Mouse (Mus musculus) brain, adult 2 months (tissue): ENCODE data around the gene Atrnl1.
A peak's percentile ranks its signal among the peaks of the same experiment; 100 is the strongest.

Experiments
- DNase-seq: peaks from one replicate; pipeline ENCODE4 v3.0.0; 2011; ENCODE audit warnings: low read depth, low spot score

Atrnl1 gene

DNA sequence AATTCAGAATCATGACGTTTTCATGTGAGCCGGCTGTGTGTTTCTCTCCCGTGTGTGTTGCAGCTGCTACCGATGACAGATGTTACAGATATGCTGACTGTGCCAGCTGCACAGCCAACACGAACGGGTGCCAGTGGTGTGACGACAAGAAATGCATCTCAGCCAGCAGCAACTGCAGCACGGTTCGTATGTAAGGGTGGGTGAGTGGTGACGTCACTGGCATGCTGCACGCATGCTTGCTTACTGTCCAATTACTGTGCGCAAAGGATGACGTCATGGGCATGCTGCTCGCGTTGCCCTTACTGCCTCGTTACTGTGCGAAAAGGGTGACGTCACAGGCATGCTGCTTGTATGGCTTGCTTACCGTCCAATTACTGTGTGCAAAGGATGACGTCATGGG lies 75.8 kb downstream of the Atrnl1 start:
- peak; percentile 70 for DNase-seq

GRCm38 (mm10) chr19:57692566-57692965 lies 81.7 kb downstream of the Atrnl1 start:
- DNase-seq = no peak

- peak; percentile 64 for DNase-seq
Measured at GRCm38 (mm10) chr19:57696781-57697180, 85.9 kb downstream of the Atrnl1 start.

DNA sequence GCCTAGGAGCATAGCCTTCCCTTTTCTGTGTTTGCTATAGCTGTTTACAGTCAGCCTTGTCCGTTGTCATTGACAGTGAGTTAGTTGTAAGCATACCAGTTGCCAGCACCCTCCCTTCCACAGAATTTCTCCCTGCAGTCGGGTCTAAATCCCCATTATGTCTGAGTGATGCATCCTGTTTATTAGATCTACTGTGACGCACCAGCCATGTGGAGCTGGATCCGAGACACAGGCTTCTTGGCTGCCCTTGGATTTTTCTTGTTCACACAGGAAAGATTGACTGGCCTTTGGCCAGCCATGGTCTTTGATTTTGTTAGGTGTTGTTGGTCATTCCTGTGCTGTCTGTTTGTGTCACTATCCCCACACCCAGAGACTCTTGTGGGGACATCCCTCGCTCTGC lies 102.3 kb downstream of the Atrnl1 start:
- DNase-seq = peak; percentile 13

DNA sequence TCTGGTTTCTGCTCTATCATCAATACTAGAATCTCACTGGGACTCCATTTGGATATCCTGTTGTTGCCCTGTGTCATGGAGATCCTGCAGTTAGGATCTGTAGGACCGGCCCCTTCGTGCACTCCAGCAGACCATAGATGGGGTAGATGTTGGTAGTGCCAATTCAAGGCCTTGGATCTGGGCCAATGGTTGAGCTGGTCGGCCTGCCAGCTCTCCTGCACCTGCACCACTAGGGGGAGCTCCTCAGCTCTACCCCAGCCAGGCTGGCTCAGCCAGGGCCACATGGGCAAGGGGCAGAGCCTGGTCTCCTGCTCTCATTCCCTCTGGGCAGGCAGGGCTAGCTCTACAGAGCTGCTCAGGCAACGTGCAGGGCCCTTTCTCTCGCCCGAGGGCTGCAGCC lies 114.1 kb downstream of the Atrnl1 start:
- DNase-seq = peak; percentile 27

- no peak for DNase-seq
Measured at GRCm38 (mm10) chr19:57725326-57725725, 114.5 kb downstream of the Atrnl1 start.

GRCm38 (mm10) chr19:57727009-57727408 lies 116.2 kb downstream of the Atrnl1 start:
- no peak for DNase-seq

GRCm38 (mm10) chr19:57737475-57737874 lies 126.6 kb downstream of the Atrnl1 start:
- no peak for DNase-seq

- DNase-seq = peak; percentile 66
Measured at GRCm38 (mm10) chr19:57745579-57745978, 134.7 kb downstream of the Atrnl1 start.

DNA sequence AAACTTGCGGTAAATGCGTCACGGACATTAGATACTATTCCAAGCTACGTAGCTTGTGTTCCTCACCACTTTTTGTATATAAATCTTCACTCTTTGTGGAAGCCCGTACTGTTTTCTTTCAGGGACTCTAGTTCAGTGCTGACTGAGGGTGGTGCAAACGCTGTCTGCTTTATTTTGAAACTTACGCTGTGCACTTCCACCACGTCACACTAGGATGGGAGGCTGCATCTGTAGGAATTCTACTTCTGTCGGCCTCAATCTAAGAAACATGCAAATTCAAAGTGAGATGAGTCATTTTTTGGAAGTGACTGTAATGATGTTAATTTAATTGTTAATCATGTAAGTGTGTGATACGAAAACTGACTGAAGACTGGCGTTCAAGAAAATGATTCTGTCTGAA lies 135.7 kb downstream of the Atrnl1 start:
- DNase-seq = peak; percentile 35

- DNase-seq = no peak
Measured at GRCm38 (mm10) chr19:57752189-57752588, 141.4 kb downstream of the Atrnl1 start.

DNA sequence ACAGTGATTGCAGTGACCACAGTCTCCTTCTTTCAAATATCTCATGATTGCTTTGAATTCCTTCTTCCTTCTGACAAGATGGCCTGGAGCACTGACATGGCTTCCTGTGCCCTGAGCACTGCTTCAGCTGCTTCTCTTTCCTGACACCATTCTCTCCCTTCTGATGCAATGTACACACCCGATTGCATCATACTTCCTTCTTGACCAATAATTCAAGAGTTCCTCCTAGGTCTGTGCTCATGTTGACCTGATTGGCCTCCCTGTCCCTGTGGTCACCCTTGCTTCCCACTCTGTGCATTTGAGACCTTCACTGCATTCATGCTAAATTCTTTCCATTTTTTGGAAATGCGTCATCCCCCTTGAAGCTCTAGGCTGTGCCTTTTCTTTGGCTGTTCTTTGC lies 151.7 kb downstream of the Atrnl1 start:
- DNase-seq = no peak

DNA sequence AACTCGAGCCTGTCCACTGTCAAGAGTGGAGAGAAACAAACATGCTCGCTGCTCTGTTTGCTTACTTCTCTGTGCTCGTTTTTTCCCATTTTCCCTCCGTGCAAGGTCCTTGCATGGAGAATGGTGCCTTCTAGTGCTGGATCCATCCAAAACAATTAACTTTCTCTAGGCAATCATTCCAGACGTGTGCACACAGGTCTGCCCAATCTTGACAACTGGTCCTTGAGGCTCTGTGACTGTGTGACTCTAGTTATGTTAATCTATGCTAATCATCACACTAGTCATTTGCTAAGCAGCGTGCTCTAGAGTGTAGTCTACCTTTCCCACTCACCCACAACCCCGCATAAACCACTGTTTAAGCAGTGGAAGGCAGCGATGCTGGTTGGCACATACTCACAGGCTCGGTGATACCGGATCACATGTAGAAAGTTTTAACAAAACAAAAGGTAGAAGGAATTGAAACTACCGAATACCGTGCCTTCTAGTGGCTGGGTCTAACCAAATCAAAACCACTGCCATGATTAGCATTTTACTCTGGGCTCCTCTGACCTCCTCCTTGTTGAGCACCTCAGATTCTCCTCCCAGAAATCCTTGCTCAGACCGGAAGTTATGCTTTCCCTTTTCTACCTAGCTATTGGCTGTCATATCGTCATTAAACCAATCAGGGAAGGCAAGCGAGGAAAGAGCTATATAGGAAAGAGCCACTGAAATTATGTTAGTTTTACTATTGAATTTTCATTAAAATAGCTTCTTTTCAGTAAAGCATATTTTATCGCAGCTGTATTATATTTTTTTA lies 153.9 kb downstream of the Atrnl1 start:
- DNase-seq = no peak

DNA sequence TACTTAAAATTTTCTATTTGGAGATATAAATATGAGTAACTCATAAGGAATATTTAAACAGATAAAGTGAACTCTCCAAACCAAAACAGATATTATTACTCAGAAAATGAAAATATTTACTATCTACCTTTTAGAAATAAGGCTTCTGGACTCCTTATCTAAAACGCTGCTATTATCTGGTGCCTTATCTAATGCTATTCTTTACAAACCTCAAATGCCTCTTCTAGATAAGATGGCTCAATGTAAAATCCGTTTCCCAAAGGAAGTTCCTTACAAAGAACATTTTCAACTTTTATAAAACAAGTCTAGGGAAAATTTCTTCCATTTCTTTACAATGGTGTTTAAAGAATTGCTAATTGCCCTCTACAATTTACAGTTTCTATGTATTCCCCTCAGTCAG lies 156.2 kb downstream of the Atrnl1 start:
- DNase-seq = no peak

DNA sequence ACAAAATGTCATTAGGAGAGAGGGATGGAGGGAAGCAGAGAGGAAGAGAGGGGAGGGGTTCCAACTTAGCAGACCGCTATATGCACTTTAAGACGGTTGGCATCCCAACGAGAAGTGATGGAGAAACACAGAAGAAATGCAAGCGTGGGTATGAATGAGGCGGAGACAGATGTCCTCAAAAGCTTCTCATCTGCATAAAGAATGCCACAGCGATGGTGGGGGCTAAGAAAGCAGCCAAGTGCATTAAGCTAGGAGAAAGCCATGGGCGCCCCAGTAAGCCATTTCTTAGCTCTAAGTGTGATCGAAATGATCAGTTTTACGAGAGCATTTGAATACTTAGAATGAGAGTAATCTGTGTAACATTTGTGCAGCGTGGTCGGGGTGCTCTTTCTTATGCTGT lies 157.8 kb downstream of the Atrnl1 start:
- peak; percentile 60 for DNase-seq

DNA sequence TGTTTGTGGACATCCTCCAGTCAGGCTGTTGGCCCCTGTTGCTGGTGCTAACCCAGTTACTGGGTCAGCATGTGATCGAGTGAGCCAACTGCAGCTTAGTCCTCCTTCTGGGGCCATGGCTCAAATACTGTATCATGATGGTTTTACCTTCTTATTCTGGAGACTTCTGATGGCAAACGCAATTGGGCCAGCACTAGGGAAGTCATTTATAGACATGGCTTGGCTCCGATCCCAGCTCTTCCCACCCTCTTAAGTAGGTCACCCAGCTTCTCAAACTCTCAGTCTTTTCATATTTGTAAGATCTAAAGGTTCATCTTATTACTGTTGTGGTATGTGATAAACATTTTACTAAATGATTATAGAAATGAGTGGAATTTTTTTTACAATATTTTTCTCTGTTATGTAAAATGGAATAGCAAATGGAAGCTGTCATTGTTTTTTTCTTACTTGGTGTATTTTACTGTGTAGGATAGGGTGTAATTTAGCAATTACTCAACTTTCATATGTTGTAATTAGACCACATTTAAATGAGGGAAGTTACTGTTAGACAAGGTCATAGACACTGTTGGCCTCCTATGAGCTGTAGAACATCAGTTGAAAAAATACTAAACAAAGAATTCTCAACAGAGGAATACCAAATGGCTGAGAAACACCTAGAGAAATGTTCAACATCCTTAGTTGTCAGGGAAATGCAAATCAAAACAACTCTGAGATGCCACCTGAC lies 171.7 kb downstream of the Atrnl1 start:
- DNase-seq = peak; percentile 88

DNA sequence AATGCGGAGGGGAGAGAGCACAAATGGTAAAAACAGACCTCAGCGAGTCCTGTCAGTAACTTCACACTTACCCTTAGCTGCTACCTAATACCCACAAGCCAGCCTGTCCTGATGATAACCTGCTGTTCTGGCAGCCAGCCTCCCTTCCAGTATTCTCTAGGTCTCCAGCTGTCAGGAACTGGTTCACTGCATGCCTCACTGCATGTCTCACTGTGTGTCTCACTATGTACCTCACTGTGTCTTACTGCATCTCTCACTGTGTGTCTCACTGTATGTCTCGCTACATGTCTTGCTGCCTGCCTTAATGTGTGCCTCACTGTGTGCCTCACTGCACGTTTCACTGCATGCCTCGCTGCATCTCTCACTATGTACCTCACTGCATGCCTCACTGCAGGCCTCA lies 175.9 kb downstream of the Atrnl1 start:
- no peak for DNase-seq

- DNase-seq = no peak
Measured at GRCm38 (mm10) chr19:57802207-57802606, 191.4 kb downstream of the Atrnl1 start.

DNA sequence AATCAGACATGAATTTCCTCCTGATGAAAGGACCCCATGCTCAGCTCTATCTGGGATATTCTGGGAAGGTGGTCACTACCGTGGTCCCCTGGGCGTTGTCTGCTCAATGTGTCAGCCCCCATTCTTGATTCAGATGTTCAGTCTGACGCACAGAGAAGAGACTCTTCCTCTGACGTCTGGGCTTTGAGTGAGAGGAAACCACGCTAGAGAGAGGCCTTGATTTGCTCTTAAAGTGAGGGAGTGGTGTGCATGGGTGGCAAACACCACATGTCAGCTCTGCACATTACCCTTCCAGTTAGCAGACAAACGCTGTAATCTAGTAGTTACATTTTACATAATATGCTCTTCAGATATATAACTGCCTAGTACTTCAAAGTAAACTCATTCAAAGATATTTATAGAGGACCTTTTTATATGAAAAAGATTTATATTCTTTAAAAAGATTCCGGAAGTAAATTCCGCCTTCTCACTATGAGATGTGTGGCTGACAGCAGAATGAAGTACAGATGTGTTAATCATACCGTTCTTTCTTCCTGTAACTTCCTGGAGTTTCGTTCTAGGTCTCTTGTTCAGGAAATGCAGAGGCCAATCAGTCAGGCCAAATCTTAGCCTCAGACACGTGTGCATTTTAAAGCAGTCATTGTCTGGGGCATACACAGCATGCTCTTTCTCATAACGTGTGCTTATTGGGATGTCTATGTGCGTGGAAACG lies 192.1 kb downstream of the Atrnl1 start:
- peak; percentile 68 for DNase-seq

DNA sequence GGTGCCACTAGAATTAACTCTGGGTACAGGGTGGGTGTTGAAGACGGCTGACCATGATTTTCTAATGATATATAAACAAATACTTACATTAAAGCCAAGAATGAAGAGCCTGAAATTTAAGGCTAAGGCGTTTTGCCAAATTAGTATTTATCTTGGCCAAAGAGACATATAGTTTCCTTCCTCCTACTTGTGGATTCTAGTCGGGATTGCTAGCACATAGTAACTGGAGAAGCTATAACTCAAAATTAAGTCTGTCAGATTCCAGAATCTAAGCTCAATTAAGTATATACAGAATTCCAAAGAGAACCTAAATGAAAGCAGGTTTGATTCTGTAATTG lies 192.6 kb downstream of the Atrnl1 start:
- DNase-seq = no peak

- no peak for DNase-seq
Measured at GRCm38 (mm10) chr19:57808363-57808762, 197.5 kb downstream of the Atrnl1 start.

DNA sequence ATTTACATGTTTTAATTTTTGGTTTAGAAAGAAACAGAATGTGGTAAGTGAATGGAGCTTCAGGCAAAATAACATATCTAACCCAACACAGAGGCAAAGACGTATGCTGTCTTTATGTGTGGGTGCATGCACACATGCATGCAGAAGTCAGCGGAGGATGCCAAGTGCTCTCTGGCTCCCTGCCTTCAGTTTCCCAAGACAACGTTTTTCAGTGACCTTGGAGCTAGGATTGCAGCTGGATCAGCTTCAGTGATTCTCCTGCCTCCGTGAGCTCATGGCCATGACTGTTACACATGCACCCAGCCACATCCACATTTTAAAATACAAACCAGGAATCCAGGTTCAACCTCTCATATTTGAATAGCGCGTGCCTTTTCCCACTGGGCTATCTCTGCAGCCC lies 203.5 kb downstream of the Atrnl1 start:
- DNase-seq = peak; percentile 22
